Mouse (Mus musculus): ENCODE results near the gene Rab43. TPM values are rescaled to one million over a fixed set of nuclear protein-coding genes. Genes with fewer than 3 reads are reported as not detected.

Rab43 gene
- polyA plus RNA-seq, 1 experiment: 1.6 TPM

- Histone ChIP-seq H3K4me1 (ENCODE audit: control insufficient read depth, insufficient read depth, low read length) (no peaks in the 10 kb centered on the region), H3K4me3 (ENCODE audit: low read depth, low read length) (no peak overlapping the region), H3K9ac (ENCODE audit: low read depth, poor library complexity, severe bottlenecking) (no peak overlapping the region), H3K27ac (ENCODE audit: insufficient read depth, low read length) (no peak overlapping the region), H3K9me3 (replicated peaks; ENCODE audit: control insufficient read depth, insufficient read depth, low read length, poor library complexity, severe bottlenecking) (no peaks in the 10 kb centered on the region), H3K27me3 (ENCODE audit: control insufficient read depth, insufficient read depth, low read length, poor library complexity, severe bottlenecking) (no peaks in the 10 kb centered on the region), H3K36me3 (ENCODE audit: control insufficient read depth, insufficient read depth, low read length, poor library complexity, severe bottlenecking) (no peaks in the 10 kb centered on the region)
- no peak for TF ChIP-seq EP300 (IDR thresholded peaks at IDR 0.05; ENCODE audit: insufficient read depth, low read depth, low read length)
- no peak for TF ChIP-seq POLR2A (IDR thresholded peaks at IDR 0.05; ENCODE audit: insufficient read depth, low read length)
- TF ChIP-seq CTCF (IDR thresholded peaks at IDR 0.05; ENCODE audit: low read depth, low read length): no peak
These were observed 23.6 kb downstream of the Rab43 start for GRCm38 (mm10) chr6:87788266-87788895.

GRCm38 (mm10) chr6:87787108-87787890 lies 24.7 kb downstream of the Rab43 start:
- Histone ChIP-seq H3K36me3 (ENCODE audit: control insufficient read depth, insufficient read depth, low read length, poor library complexity, severe bottlenecking) (no peaks in the 10 kb centered on the region), H3K4me3 (ENCODE audit: low read depth, low read length) (no peak overlapping the region), H3K9me3 (replicated peaks; ENCODE audit: control insufficient read depth, insufficient read depth, low read length, poor library complexity, severe bottlenecking) (no peaks in the 10 kb centered on the region), H3K9ac (ENCODE audit: low read depth, poor library complexity, severe bottlenecking) (no peak overlapping the region), H3K27ac (ENCODE audit: insufficient read depth, low read length) (no peak overlapping the region), H3K4me1 (ENCODE audit: control insufficient read depth, insufficient read depth, low read length) (no peaks in the 10 kb centered on the region), H3K27me3 (ENCODE audit: control insufficient read depth, insufficient read depth, low read length, poor library complexity, severe bottlenecking) (no peaks in the 10 kb centered on the region)
- no peak for TF ChIP-seq POLR2A (IDR thresholded peaks at IDR 0.05; ENCODE audit: insufficient read depth, low read length)
- no peak for TF ChIP-seq EP300 (IDR thresholded peaks at IDR 0.05; ENCODE audit: insufficient read depth, low read depth, low read length)
- TF ChIP-seq CTCF (IDR thresholded peaks at IDR 0.05; ENCODE audit: low read depth, low read length): no peak

GRCm38 (mm10) chr6:87786621-87787020 lies 25.3 kb downstream of the Rab43 start:
- Histone ChIP-seq H3K36me3 (ENCODE audit: control insufficient read depth, insufficient read depth, low read length, poor library complexity, severe bottlenecking) (no peaks in the 10 kb centered on the region), H3K4me1 (ENCODE audit: control insufficient read depth, insufficient read depth, low read length) (no peaks in the 10 kb centered on the region), H3K4me3 (ENCODE audit: low read depth, low read length) (no peak overlapping the region), H3K9me3 (replicated peaks; ENCODE audit: control insufficient read depth, insufficient read depth, low read length, poor library complexity, severe bottlenecking) (no peaks in the 10 kb centered on the region), H3K27ac (ENCODE audit: insufficient read depth, low read length) (no peak overlapping the region), H3K9ac (ENCODE audit: low read depth, poor library complexity, severe bottlenecking) (no peak overlapping the region), H3K27me3 (ENCODE audit: control insufficient read depth, insufficient read depth, low read length, poor library complexity, severe bottlenecking) (no peaks in the 10 kb centered on the region)
- TF ChIP-seq CTCF (IDR thresholded peaks at IDR 0.05; ENCODE audit: low read depth, low read length) (no peak), POLR2A (IDR thresholded peaks at IDR 0.05; ENCODE audit: insufficient read depth, low read length) (no peak), EP300 (IDR thresholded peaks at IDR 0.05; ENCODE audit: insufficient read depth, low read depth, low read length) (no peak)

GRCm38 (mm10) chr6:87784033-87784432 lies 27.9 kb downstream of the Rab43 start:
- Histone ChIP-seq H3K36me3 (ENCODE audit: control insufficient read depth, insufficient read depth, low read length, poor library complexity, severe bottlenecking) (no peaks in the 10 kb centered on the region), H3K27me3 (ENCODE audit: control insufficient read depth, insufficient read depth, low read length, poor library complexity, severe bottlenecking) (no peaks in the 10 kb centered on the region), H3K9ac (ENCODE audit: low read depth, poor library complexity, severe bottlenecking) (no peak overlapping the region), H3K9me3 (replicated peaks; ENCODE audit: control insufficient read depth, insufficient read depth, low read length, poor library complexity, severe bottlenecking) (no peaks in the 10 kb centered on the region), H3K4me3 (ENCODE audit: low read depth, low read length) (no peak overlapping the region), H3K27ac (ENCODE audit: insufficient read depth, low read length) (no peak overlapping the region), H3K4me1 (ENCODE audit: control insufficient read depth, insufficient read depth, low read length) (no peaks in the 10 kb centered on the region)
- no peak for TF ChIP-seq CTCF (IDR thresholded peaks at IDR 0.05; ENCODE audit: low read depth, low read length)
- no peak for TF ChIP-seq POLR2A (IDR thresholded peaks at IDR 0.05; ENCODE audit: insufficient read depth, low read length)
- no peak for TF ChIP-seq EP300 (IDR thresholded peaks at IDR 0.05; ENCODE audit: insufficient read depth, low read depth, low read length)

- no peak for TF ChIP-seq EP300 (IDR thresholded peaks at IDR 0.05; ENCODE audit: insufficient read depth, low read depth, low read length)
- no peak for TF ChIP-seq POLR2A (IDR thresholded peaks at IDR 0.05; ENCODE audit: insufficient read depth, low read length)
- no peak for TF ChIP-seq CTCF (IDR thresholded peaks at IDR 0.05; ENCODE audit: low read depth, low read length)
These were observed 31.2 kb downstream of the Rab43 start for GRCm38 (mm10) chr6:87780546-87781301.

More at GRCm38 (mm10) chr6:87780546-87781301, 31.2 kb downstream of the Rab43 start:
- Histone ChIP-seq H3K36me3 (ENCODE audit: control insufficient read depth, insufficient read depth, low read length, poor library complexity, severe bottlenecking) (no peaks in the 10 kb centered on the region), H3K4me1 (ENCODE audit: control insufficient read depth, insufficient read depth, low read length) (no peaks in the 10 kb centered on the region), H3K9ac (ENCODE audit: low read depth, poor library complexity, severe bottlenecking) (no peak overlapping the region), H3K9me3 (replicated peaks; ENCODE audit: control insufficient read depth, insufficient read depth, low read length, poor library complexity, severe bottlenecking) (no peaks in the 10 kb centered on the region), H3K27me3 (ENCODE audit: control insufficient read depth, insufficient read depth, low read length, poor library complexity, severe bottlenecking) (no peaks in the 10 kb centered on the region), H3K4me3 (ENCODE audit: low read depth, low read length) (no peak overlapping the region), H3K27ac (ENCODE audit: insufficient read depth, low read length) (no peak overlapping the region)

All from ES-Bruce4 (cell line).